Mouse (Mus musculus): ENCODE measurements around the gene Klrb1b. TPM values are rescaled to one million over a fixed set of nuclear protein-coding genes. Genes with fewer than 3 reads are reported as not detected.
"Not testable (repeated sequence)": the region's sequence is repeated elsewhere in the genome, so short reads cannot be mapped to it uniquely, and the experiment has no call there.

The Klrb1b gene
- polyA plus RNA-seq, 1 experiment from 2014 or later = 0.14 TPM

GRCm38 (mm10) chr6:128788517-128788916 lies 37.6 kb downstream of the Klrb1b start:
- DNase-seq (no peak), ATAC-seq (ENCODE audit: low FRiP score, low TSS enrichment) (no peak)
- Histone ChIP-seq H3K27ac (replicated peaks; ENCODE audit: low read depth, low read length) (no peak overlapping the region), H3K4me2 (ENCODE audit: low read length) (no peak overlapping the region), H3K36me3 (ENCODE audit: control insufficient read depth, insufficient read depth, low read length) (no peaks in the 10 kb centered on the region), H3K4me3 (replicated peaks; ENCODE audit: low read depth, low read length) (no peak overlapping the region), H3K9ac (replicated peaks; ENCODE audit: low read length) (no peak overlapping the region), H3K27me3 (ENCODE audit: control insufficient read depth, insufficient read depth, low read length) (no peaks in the 10 kb centered on the region), H3K9me3 (ENCODE audit: control insufficient read depth, low read length) (no peaks in the 10 kb centered on the region), H3K4me1 (ENCODE audit: control insufficient read depth, insufficient read depth, low read length) (no peaks in the 10 kb centered on the region)
- WGBS = 73% methylated on average over 1 of the region's 1 CpGs

- not testable (repeated sequence) for H3K9ac ChIP-seq (replicated peaks; ENCODE audit: low read length); ATAC-seq (ENCODE audit: low FRiP score, low TSS enrichment); H3K4me2 ChIP-seq (ENCODE audit: low read length); H3K4me3 ChIP-seq (replicated peaks; ENCODE audit: low read depth, low read length); H3K4me1 ChIP-seq (ENCODE audit: control insufficient read depth, insufficient read depth, low read length); H3K36me3 ChIP-seq (ENCODE audit: control insufficient read depth, insufficient read depth, low read length); H3K27me3 ChIP-seq (ENCODE audit: control insufficient read depth, insufficient read depth, low read length); H3K27ac ChIP-seq (replicated peaks; ENCODE audit: low read depth, low read length); DNase-seq; H3K9me3 ChIP-seq (ENCODE audit: control insufficient read depth, low read length)
- 81% methylated on average over 1 of the region's 1 CpGs for WGBS
Observed at GRCm38 (mm10) chr6:128786396-128786795, 39.7 kb downstream of the Klrb1b start.

- no peaks in the 10 kb centered on the region; the same call in 1 of the 2 replicates for H3K4me1 ChIP-seq (ENCODE audit: control insufficient read depth, insufficient read depth, low read length)
- no peaks in the 10 kb centered on the region for H3K27me3 ChIP-seq (ENCODE audit: control insufficient read depth, insufficient read depth, low read length)
- H3K4me3 ChIP-seq (replicated peaks; ENCODE audit: low read depth, low read length) = no peak overlapping the region
- no peak overlapping the region for H3K27ac ChIP-seq (replicated peaks; ENCODE audit: low read depth, low read length)
- H3K36me3 ChIP-seq (ENCODE audit: control insufficient read depth, insufficient read depth, low read length) = no peaks in the 10 kb centered on the region
- no peak overlapping the region for H3K4me2 ChIP-seq (ENCODE audit: low read length)
- 83% methylated on average over 10 of the region's 10 CpGs for WGBS
- no peak overlapping the region for H3K9ac ChIP-seq (replicated peaks; ENCODE audit: low read length)
- ATAC-seq (ENCODE audit: low FRiP score, low TSS enrichment) (no peak), DNase-seq (peak; percentile 26)
- no peaks in the 10 kb centered on the region for H3K9me3 ChIP-seq (ENCODE audit: control insufficient read depth, low read length)
Observed at GRCm38 (mm10) chr6:128769481-128770253, 56.5 kb downstream of the Klrb1b start.

GRCm38 (mm10) chr6:128768047-128768446 lies 58.1 kb downstream of the Klrb1b start:
- H3K9me3 ChIP-seq (ENCODE audit: control insufficient read depth, low read length) = no peaks in the 10 kb centered on the region
- H3K27me3 ChIP-seq (ENCODE audit: control insufficient read depth, insufficient read depth, low read length) = no peaks in the 10 kb centered on the region
- H3K4me3 ChIP-seq (replicated peaks; ENCODE audit: low read depth, low read length) = no peak overlapping the region
- H3K4me1 ChIP-seq (ENCODE audit: control insufficient read depth, insufficient read depth, low read length) = no peaks in the 10 kb centered on the region; the same call in 1 of the 2 replicates
- DNase-seq (no peak), ATAC-seq (ENCODE audit: low FRiP score, low TSS enrichment) (no peak)
- H3K27ac ChIP-seq (replicated peaks; ENCODE audit: low read depth, low read length) = no peak overlapping the region
- H3K9ac ChIP-seq (replicated peaks; ENCODE audit: low read length) = no peak overlapping the region
- no peaks in the 10 kb centered on the region for H3K36me3 ChIP-seq (ENCODE audit: control insufficient read depth, insufficient read depth, low read length)
- 82% methylated on average over 4 of the region's 4 CpGs for WGBS
- H3K4me2 ChIP-seq (ENCODE audit: low read length) = no peak overlapping the region

GRCm38 (mm10) chr6:128766486-128767254 lies 59.5 kb downstream of the Klrb1b start:
- 0 out of 2 replicates have a peak overlapping the region, but pooled peaks have one; percentile 7 for H3K4me2 ChIP-seq (ENCODE audit: low read length)
- not testable (repeated sequence) for H3K4me1 ChIP-seq (ENCODE audit: control insufficient read depth, insufficient read depth, low read length); H3K9me3 ChIP-seq (ENCODE audit: control insufficient read depth, low read length); H3K4me3 ChIP-seq (replicated peaks; ENCODE audit: low read depth, low read length); H3K9ac ChIP-seq (replicated peaks; ENCODE audit: low read length); H3K27me3 ChIP-seq (ENCODE audit: control insufficient read depth, insufficient read depth, low read length); H3K36me3 ChIP-seq (ENCODE audit: control insufficient read depth, insufficient read depth, low read length)
- peak overlapping the region; percentile 63; the same call in 1 of the 2 replicates for H3K27ac ChIP-seq (replicated peaks; ENCODE audit: low read depth, low read length)
- ATAC-seq (ENCODE audit: low FRiP score, low TSS enrichment) (peak; percentile 49; the same call in 1 of the 2 replicates), DNase-seq (peak; percentile 84)
- 64% methylated on average over 6 of the region's 6 CpGs for WGBS

- Histone ChIP-seq H3K27ac (replicated peaks; ENCODE audit: low read depth, low read length) (no peak overlapping the region), H3K4me2 (ENCODE audit: low read length) (no peak overlapping the region), H3K9me3 (ENCODE audit: control insufficient read depth, low read length) (no peaks in the 10 kb centered on the region), H3K4me1 (ENCODE audit: control insufficient read depth, insufficient read depth, low read length) (peaks cover 2% of the 10 kb centered on the region; the same call in 1 of the 2 replicates), H3K36me3 (ENCODE audit: control insufficient read depth, insufficient read depth, low read length) (no peaks in the 10 kb centered on the region), H3K27me3 (ENCODE audit: control insufficient read depth, insufficient read depth, low read length) (no peaks in the 10 kb centered on the region), H3K4me3 (replicated peaks; ENCODE audit: low read depth, low read length) (no peak overlapping the region), H3K9ac (replicated peaks; ENCODE audit: low read length) (no peak overlapping the region)
- DNase-seq (no peak), ATAC-seq (ENCODE audit: low FRiP score, low TSS enrichment) (no peak)
- whole genome bisulfite sequencing = 80% methylated on average over 1 of the region's 1 CpGs
Observed at GRCm38 (mm10) chr6:128765211-128765610, 60.9 kb downstream of the Klrb1b start.

- peak overlapping the region; percentile 80; the same call in 1 of the 2 replicates for H3K27ac ChIP-seq (replicated peaks; ENCODE audit: low read depth, low read length)
- no peak for ATAC-seq (ENCODE audit: low FRiP score, low TSS enrichment)
- peak overlapping the region; percentile 50 for H3K4me2 ChIP-seq (ENCODE audit: low read length)
- 21% methylated on average over 5 of the region's 5 CpGs for WGBS
- H3K4me3 ChIP-seq (replicated peaks; ENCODE audit: low read depth, low read length) = peak overlapping the region; percentile 52
- H3K9me3 ChIP-seq (ENCODE audit: control insufficient read depth, low read length) = no peaks in the 10 kb centered on the region
- no peaks in the 10 kb centered on the region for H3K27me3 ChIP-seq (ENCODE audit: control insufficient read depth, insufficient read depth, low read length)
- peak overlapping the region; percentile 47; the same call in 1 of the 2 replicates for H3K9ac ChIP-seq (replicated peaks; ENCODE audit: low read length)
- no peak for DNase-seq
- no peaks in the 10 kb centered on the region for H3K36me3 ChIP-seq (ENCODE audit: control insufficient read depth, insufficient read depth, low read length)
- H3K4me1 ChIP-seq (ENCODE audit: control insufficient read depth, insufficient read depth, low read length) = peaks cover 3% of the 10 kb centered on the region; the same call in 1 of the 2 replicates
Observed at GRCm38 (mm10) chr6:128764598-128764997, 61.5 kb downstream of the Klrb1b start.

- DNase-seq (peak; percentile 95), ATAC-seq (ENCODE audit: low FRiP score, low TSS enrichment) (peak; percentile 88)
- H3K9ac ChIP-seq (replicated peaks; ENCODE audit: low read length) = peak overlapping the region; percentile 62
- H3K27ac ChIP-seq (replicated peaks; ENCODE audit: low read depth, low read length) = peak overlapping the region; percentile 85
- H3K4me3 ChIP-seq (replicated peaks; ENCODE audit: low read depth, low read length) = peak overlapping the region; percentile 52
- H3K36me3 ChIP-seq (ENCODE audit: control insufficient read depth, insufficient read depth, low read length) = no peaks in the 10 kb centered on the region
- H3K4me2 ChIP-seq (ENCODE audit: low read length) = peak overlapping the region; percentile 65
- 1% methylated on average over 30 of the region's 30 CpGs for WGBS
- peaks cover 7% of the 10 kb centered on the region; the same call in 1 of the 2 replicates for H3K4me1 ChIP-seq (ENCODE audit: control insufficient read depth, insufficient read depth, low read length)
- H3K27me3 ChIP-seq (ENCODE audit: control insufficient read depth, insufficient read depth, low read length) = no peaks in the 10 kb centered on the region
- no peaks in the 10 kb centered on the region for H3K9me3 ChIP-seq (ENCODE audit: control insufficient read depth, low read length)
Observed at GRCm38 (mm10) chr6:128763736-128764523, 62.2 kb downstream of the Klrb1b start.

Measured in midbrain, embryonic 14.5 days (tissue).